Mouse (Mus musculus): ENCODE measurements around the gene Slx4ip.

GRCm38 (mm10) chr2:136909298-136909697, 18.3 kb downstream of the Slx4ip start:
- no peak for TF ChIP-seq GATA1 (IDR thresholded peaks at IDR 0.05; ENCODE audit: low read depth, low read length)
- no peak for TF ChIP-seq MAX (IDR thresholded peaks at IDR 0.05; ENCODE audit: low read length)
- no peak for TF ChIP-seq POLR2A (IDR thresholded peaks at IDR 0.05; ENCODE audit: control insufficient read depth in 1 of 2, insufficient read depth in 1 of 2, low read depth in 1 of 2, low read length in 2 of 2, poor library complexity in 1 of 2)
- TF ChIP-seq CTCF (IDR thresholded peaks at IDR 0.05 in 2 of 3, conservative IDR thresholded peaks at IDR 0.05 in 1 of 3; ENCODE audit: control insufficient read depth in 1 of 3, insufficient read depth in 1 of 3, low read depth in 2 of 3, low read length in 3 of 3, poor library complexity in 1 of 3, severe bottlenecking in 1 of 3) = no peak
- no peak for TF ChIP-seq MEF2A (IDR thresholded peaks at IDR 0.05; ENCODE audit: extremely low read depth, insufficient replicate concordance, low read depth, low read length, poor library complexity, severe bottlenecking)
- TF ChIP-seq POLR2AphosphoS5 (IDR thresholded peaks at IDR 0.05; ENCODE audit: borderline replicate concordance, low read depth, low read length) = no peak
- no peak for TF ChIP-seq USF1 (IDR thresholded peaks at IDR 0.05; ENCODE audit: low read depth, low read length)

Data from MEL (cell line).